Mouse (Mus musculus): ENCODE results near the gene Tmem141.

The Tmem141 gene

GRCm38 (mm10) chr2:25621229-25622200 is at the start of gene Tmem141:
Gene Tmem141 (minus strand): TSS chr2:25622005.
- DNase-seq: peak; percentile 93 to 96

- DNase-seq: no peak
Measured at GRCm38 (mm10) chr2:25666516-25666915, 44.7 kb upstream of the Tmem141 start.

GRCm38 (mm10) chr2:25664125-25664524 is 42.3 kb upstream of the Tmem141 start:
- DNase-seq: no peak

- peak; percentile 77 to 79 for DNase-seq
Measured at GRCm38 (mm10) chr2:25663511-25663910, 41.7 kb upstream of the Tmem141 start.

GRCm38 (mm10) chr2:25661245-25661970 is 39.6 kb upstream of the Tmem141 start:
- DNase-seq: no peak

- no peak for DNase-seq
Measured at GRCm38 (mm10) chr2:25660279-25660678, 38.5 kb upstream of the Tmem141 start.

- no peak for DNase-seq
Measured at GRCm38 (mm10) chr2:25657652-25658051, 35.8 kb upstream of the Tmem141 start, which contains the start of gene Lcn5. Gene Lcn5 (plus strand): TSS chr2:25657952.

- DNase-seq: no peak
Measured at GRCm38 (mm10) chr2:25657246-25657645, 35.4 kb upstream of the Tmem141 start.

GRCm38 (mm10) chr2:25656691-25657090 is 34.9 kb upstream of the Tmem141 start:
- no peak for DNase-seq

GRCm38 (mm10) chr2:25654502-25654901 is 32.7 kb upstream of the Tmem141 start:
- no peak for DNase-seq

- no peak for DNase-seq
Measured at GRCm38 (mm10) chr2:25652902-25653301, 31.1 kb upstream of the Tmem141 start, which contains the start of gene Lcn8. Gene Lcn8 (plus strand): TSS chr2:25653120.

GRCm38 (mm10) chr2:25639890-25640289 is 18.1 kb upstream of the Tmem141 start:
- DNase-seq: peak; percentile 75 to 76

- DNase-seq: no peak
Measured at GRCm38 (mm10) chr2:25634046-25634445, 12.2 kb upstream of the Tmem141 start.

GRCm38 (mm10) chr2:25633616-25634015 is 11.8 kb upstream of the Tmem141 start:
- DNase-seq: no peak

- peak; percentile 16 to 26 for DNase-seq
Measured at GRCm38 (mm10) chr2:25628738-25629137, 6.9 kb upstream of the Tmem141 start.

GRCm38 (mm10) chr2:25627811-25628210 is 6.0 kb upstream of the Tmem141 start, which contains the start of gene Fcna:
Gene Fcna (minus strand): TSS chr2:25628030.
- DNase-seq: no peak

- DNase-seq: no peak
Measured at GRCm38 (mm10) chr2:25625986-25626385, 4.2 kb upstream of the Tmem141 start.

GRCm38 (mm10) chr2:25620852-25621228 is 965 bp downstream of the Tmem141 start:
- DNase-seq: no peak

- DNase-seq: no peak
Measured at GRCm38 (mm10) chr2:25620386-25620785, 1.4 kb downstream of the Tmem141 start.

GRCm38 (mm10) chr2:25617578-25617977 is 4.2 kb downstream of the Tmem141 start, which contains the start of gene Ccdc183:
Gene Ccdc183 (minus strand): TSS chr2:25617678.
- DNase-seq: no peak

GRCm38 (mm10) chr2:25616398-25616797 is 5.4 kb downstream of the Tmem141 start:
- peak in 1 of 2 experiments; percentile 37 for DNase-seq

GRCm38 (mm10) chr2:25608671-25609070 is 13.1 kb downstream of the Tmem141 start:
- DNase-seq: no peak

Data from kidney, postnatal 4 days (tissue).